Mouse (Mus musculus) kidney, embryonic 15.5 days (tissue): Measurements from ENCODE around the gene AI593442. TPM values are rescaled to one million over a fixed set of nuclear protein-coding genes. Genes with fewer than 3 reads are reported as not detected.

Source experiments
- ATAC-seq: fragments of 200-750 bp; cut with Nextera tagmentation; replicated peaks from 2 replicates; pipeline ENCODE4 v1.8.0; 2017; ENCODE audit warnings: moderate TSS enrichment; ENCODE audit not compliant: low FRiP score
- H3K27ac ChIP-seq: fragments of 300-500 bp; sonication (generic); 2 replicates; pipeline ENCODE4 v1.5.1; 2015; ENCODE audit warnings: mild to moderate bottlenecking, inconsistent platforms
- H3K27me3 ChIP-seq: fragments of 300-500 bp; sonication (generic); 2 replicates; pipeline ENCODE4 v1.6.1; 2015; ENCODE audit warnings: inconsistent platforms
- H3K36me3 ChIP-seq: fragments of 300-500 bp; sonication (generic); 2 replicates; pipeline ENCODE4 v1.6.1; 2015; ENCODE audit warnings: inconsistent platforms
- H3K4me1 ChIP-seq: fragments of 300-500 bp; sonication (generic); 2 replicates; pipeline ENCODE4 v1.6.1; 2015; ENCODE audit warnings: inconsistent platforms
- H3K4me2 ChIP-seq: fragments of 300-500 bp; sonication (generic); 2 replicates; pipeline ENCODE4 v1.6.1; 2015; ENCODE audit warnings: moderate library complexity, mild to moderate bottlenecking, inconsistent platforms
- H3K4me3 ChIP-seq: fragments of 300-500 bp; sonication (generic); replicated peaks from 2 replicates; pipeline ENCODE4 v1.5.1; 2015; ENCODE audit warnings: mild to moderate bottlenecking, inconsistent platforms
- H3K9ac ChIP-seq: fragments of 300-500 bp; sonication (generic); 2 replicates; pipeline ENCODE4 v1.6.1; 2015; ENCODE audit warnings: mild to moderate bottlenecking, inconsistent platforms
- H3K9me3 ChIP-seq: fragments of 300-500 bp; sonication (generic); replicated peaks from 2 replicates; pipeline ENCODE4 v1.6.1; 2016; ENCODE audit warnings: inconsistent platforms
- WGBS: fragments of 180-500 bp; shearing (Covaris S2); methylation state at CpG from one replicate; pipeline ENCODE4 v1.1.7; 2015; ENCODE audit warnings: mixed read lengths; 5-methylcytosine and 5-hydroxymethylcytosine counted together
- polyA plus RNA-seq: library from polyadenylated mRNA; unstranded; fragments of >200 nt; fragmentation: Nextera tagmentation; extraction: Ambion mirVana; gene quantifications from 2 replicates; pipeline ENCODE4 v1.2.1, GENCODE M21; 2015

AI593442 gene
- polyA plus RNA-seq, 1 experiment from 2014 or later = 0.82 TPM

GRCm38 (mm10) chr9:52644626-52645025, 35.0 kb downstream of the AI593442 start:
- 62% methylated on average over 4 of the region's 4 CpGs for WGBS
- Histone ChIP-seq H3K4me3 (no peak overlapping the region), H3K4me2 (no peak overlapping the region), H3K27ac (no peak overlapping the region), H3K27me3 (no peaks in the 10 kb centered on the region), H3K36me3 (no peaks in the 10 kb centered on the region), H3K4me1 (no peaks in the 10 kb centered on the region), H3K9ac (no peak overlapping the region), H3K9me3 (no peaks in the 10 kb centered on the region)
- no peak for ATAC-seq

- Histone ChIP-seq H3K27me3 (no peaks in the 10 kb centered on the region), H3K9me3 (no peaks in the 10 kb centered on the region), H3K9ac (no peak overlapping the region), H3K36me3 (no peaks in the 10 kb centered on the region), H3K4me1 (no peaks in the 10 kb centered on the region), H3K4me2 (no peak overlapping the region), H3K4me3 (no peak overlapping the region), H3K27ac (no peak overlapping the region)
- 88% methylated on average over 4 of the region's 4 CpGs for WGBS
- ATAC-seq = no peak
Measured at GRCm38 (mm10) chr9:52644156-52644555, 35.4 kb downstream of the AI593442 start.

- no peaks in the 10 kb centered on the region for H3K36me3 ChIP-seq
- no peaks in the 10 kb centered on the region for H3K4me1 ChIP-seq
- H3K9ac ChIP-seq = no peak overlapping the region
- no peaks in the 10 kb centered on the region for H3K27me3 ChIP-seq
- 51% methylated on average over 2 of the region's 2 CpGs for WGBS
- no peaks in the 10 kb centered on the region for H3K9me3 ChIP-seq
- no peak overlapping the region for H3K4me2 ChIP-seq
- no peak overlapping the region for H3K27ac ChIP-seq
- no peak overlapping the region for H3K4me3 ChIP-seq
- no peak for ATAC-seq
Measured at GRCm38 (mm10) chr9:52635991-52636390, 43.6 kb downstream of the AI593442 start.

- H3K4me3 ChIP-seq = no peak overlapping the region
- no peaks in the 10 kb centered on the region for H3K27me3 ChIP-seq
- H3K27ac ChIP-seq = no peak overlapping the region
- WGBS = 69% methylated on average over 4 of the region's 4 CpGs
- no peaks in the 10 kb centered on the region for H3K4me1 ChIP-seq
- no peak for ATAC-seq
- H3K9me3 ChIP-seq = no peaks in the 10 kb centered on the region
- H3K4me2 ChIP-seq = no peak overlapping the region
- no peaks in the 10 kb centered on the region for H3K36me3 ChIP-seq
- H3K9ac ChIP-seq = no peak overlapping the region
Measured at GRCm38 (mm10) chr9:52623926-52624325, 55.7 kb downstream of the AI593442 start.
